Mouse (Mus musculus) retina, adult 2 months (tissue): ENCODE data around the gene Limd2.
"Not testable (repeated sequence)": the region's sequence is repeated elsewhere in the genome, so short reads cannot be mapped to it uniquely, and the experiment has no call there.

Experiments used
- DNase-seq: peaks from one replicate; pipeline ENCODE4 v3.0.0-alpha.2; 2012; ENCODE audit warnings: low read depth, low spot score

Gene Limd2

GRCm38 (mm10) chr11:106126727-106127373, 33.8 kb downstream of the Limd2 start:
- not testable (repeated sequence) for DNase-seq

GRCm38 (mm10) chr11:106125827-106126226, 34.8 kb downstream of the Limd2 start:
- DNase-seq = no peak

GRCm38 (mm10) chr11:106124784-106125183, 35.9 kb downstream of the Limd2 start:
- no peak for DNase-seq

GRCm38 (mm10) chr11:106122736-106123135, 37.9 kb downstream of the Limd2 start:
- DNase-seq = no peak

- DNase-seq = no peak
Measured at GRCm38 (mm10) chr11:106122221-106122620, 38.4 kb downstream of the Limd2 start.

- DNase-seq = no peak
Measured at GRCm38 (mm10) chr11:106111688-106112087, 49.0 kb downstream of the Limd2 start.
